Mouse (Mus musculus) brain, adult 10 weeks (tissue): Measurements from ENCODE around the gene Lamtor5. TPM values are rescaled to one million over a fixed set of nuclear protein-coding genes. Genes with fewer than 3 reads are reported as not detected.

ENCODE experiments used
- polyA plus RNA-seq: library from polyadenylated mRNA; stranded (reverse); fragments of 350-450 nt; fragmentation: Illumina TruSeq; extraction: RNeasy Lipid Tissue Mini Kit (QIAGEN cat#74804); gene quantifications from one replicate; pipeline ENCODE4 v1.2.3, GENCODE M21; 2015; ENCODE audit warnings: low read depth, low replicate concordance

The Lamtor5 gene
- polyA plus RNA-seq: 185 TPM

GRCm38 (mm10) chr3:107278479-107279269 lies at the start of gene Lamtor5:
TSS of gene Lamtor5 (plus strand) at chr3:107278858.

GRCm38 (mm10) chr3:107230527-107230926 lies 48.1 kb upstream of the Lamtor5 start, which contains the start of gene A630076J17Rik:
TSS of gene A630076J17Rik (plus strand) at chr3:107230614.

GRCm38 (mm10) chr3:107239607-107240006 lies 39.1 kb upstream of the Lamtor5 start, which contains the start of gene Prok1:
TSS of gene Prok1 (minus strand) at chr3:107239707.

GRCm38 (mm10) chr3:107290764-107291381 lies 12.2 kb downstream of the Lamtor5 start, which contains the start of gene Slc16a4:
TSS of gene Slc16a4 (plus strand) at chr3:107291230.

Other genes starting within 250 kb of the Lamtor5 start
- gene Kcna3, start 242.7 kb upstream of the Lamtor5 start, polyA plus RNA-seq: 9.9 TPM
- 73.3 TPM for gene Kcna2, start 177.7 kb upstream of the Lamtor5 start, polyA plus RNA-seq
- gene Kcna10, start 95.8 kb upstream of the Lamtor5 start, polyA plus RNA-seq: 0.31 TPM
- not detected for gene Cym, start 57.1 kb upstream of the Lamtor5 start, polyA plus RNA-seq
- gene A630076J17Rik, start 48.2 kb upstream of the Lamtor5 start, polyA plus RNA-seq: not detected
- not detected for gene Prok1, start 39.2 kb upstream of the Lamtor5 start, polyA plus RNA-seq
- gene Slc16a4, start 12.4 kb downstream of the Lamtor5 start, polyA plus RNA-seq: 5.6 TPM
- gene Rbm15, start 54.8 kb downstream of the Lamtor5 start, polyA plus RNA-seq: 5.5 TPM
- 41.0 TPM for gene Kcnc4, start 180.7 kb downstream of the Lamtor5 start, polyA plus RNA-seq
- 223 TPM for gene Slc6a17, start 239.2 kb downstream of the Lamtor5 start, polyA plus RNA-seq